Mouse (Mus musculus) liver, embryonic 13.5 days (tissue): ENCODE measurements at regions not wholly inside any gene's neighbourhood (a gene's known extent, or its start where the extent isn't known, plus 50 kb on each side); places are given as distances from the start of the nearest gene placed in this dataset.

Experiments
- ATAC-seq: fragments of 200-750 bp; cut with Nextera tagmentation; 2 replicates; pipeline ENCODE4 v1.8.0; 2017; ENCODE audit warnings: low read depth, mild to moderate bottlenecking, moderate number of reproducible peaks, moderate library complexity
- DNase-seq: peaks from one replicate; pipeline ENCODE4 v3.0.0; 2022
- H3K27ac ChIP-seq: fragments of 300-500 bp; sonication (generic); 2 replicates; pipeline ENCODE4 v1.5.1; 2015; ENCODE audit warnings: moderate library complexity, mild to moderate bottlenecking, inconsistent platforms
- H3K27me3 ChIP-seq: fragments of 300-500 bp; sonication (generic); 2 replicates; pipeline ENCODE4 v1.6.1; 2015; ENCODE audit warnings: mild to moderate bottlenecking, inconsistent platforms
- H3K36me3 ChIP-seq: fragments of 300-500 bp; sonication (generic); 2 replicates; pipeline ENCODE4 v1.6.1; 2015; ENCODE audit warnings: mild to moderate bottlenecking, inconsistent platforms
- H3K4me1 ChIP-seq: fragments of 300-500 bp; sonication (generic); replicated peaks from 2 replicates; pipeline ENCODE4 v1.6.1; 2015; ENCODE audit warnings: inconsistent platforms
- H3K4me2 ChIP-seq: fragments of 300-500 bp; sonication (generic); 2 replicates; pipeline ENCODE4 v1.6.1; 2015; ENCODE audit warnings: inconsistent platforms, mild to moderate bottlenecking, moderate library complexity
- H3K4me3 ChIP-seq: fragments of 300-500 bp; sonication (generic); replicated peaks from 2 replicates; pipeline ENCODE4 v1.5.1; 2015; ENCODE audit warnings: mild to moderate bottlenecking, inconsistent platforms
- H3K9ac ChIP-seq: fragments of 300-500 bp; sonication (generic); 2 replicates; pipeline ENCODE4 v1.6.1; 2015; ENCODE audit warnings: mild to moderate bottlenecking, inconsistent platforms
- H3K9me3 ChIP-seq: fragments of 300-500 bp; sonication (generic); replicated peaks from 2 replicates; pipeline ENCODE4 v1.6.1; 2016; ENCODE audit warnings: inconsistent platforms
- WGBS: fragments of 180-500 bp; shearing (Covaris S2); methylation state at CpG from one replicate; pipeline ENCODE4 v1.1.7; 2015; ENCODE audit not compliant: insufficient replicate concordance; 5-methylcytosine and 5-hydroxymethylcytosine counted together

- DNase-seq (no peak), ATAC-seq (no peak)
- no peaks in the 10 kb centered on the region for H3K4me1 ChIP-seq
- H3K9ac ChIP-seq, result no peak overlapping the region
- no peaks in the 10 kb centered on the region for H3K9me3 ChIP-seq
- no peak overlapping the region for H3K4me2 ChIP-seq
- WGBS, result 73% methylated on average over 6 of the region's 6 CpGs
- no peak overlapping the region for H3K27ac ChIP-seq
- no peak overlapping the region for H3K4me3 ChIP-seq
- peaks cover 3% of the 10 kb centered on the region; the same call in 1 of the 2 replicates for H3K27me3 ChIP-seq
- no peaks in the 10 kb centered on the region for H3K36me3 ChIP-seq
Observed at GRCm38 (mm10) chr6:100517662-100518061, 153.3 kb downstream of the Shq1 start.

- ATAC-seq (no peak), DNase-seq (no peak)
- Histone ChIP-seq H3K4me2 (no peak overlapping the region), H3K4me3 (no peak overlapping the region), H3K9me3 (no peaks in the 10 kb centered on the region), H3K27ac (no peak overlapping the region), H3K4me1 (no peaks in the 10 kb centered on the region), H3K9ac (no peak overlapping the region), H3K27me3 (no peaks in the 10 kb centered on the region), H3K36me3 (no peaks in the 10 kb centered on the region)
- 39% methylated on average over 4 of the region's 4 CpGs for WGBS
Observed at GRCm38 (mm10) chr6:100512676-100513075, 158.3 kb downstream of the Shq1 start.

- Histone ChIP-seq H3K4me3 (no peak overlapping the region), H3K27ac (no peak overlapping the region), H3K36me3 (no peaks in the 10 kb centered on the region), H3K4me1 (no peaks in the 10 kb centered on the region), H3K9ac (no peak overlapping the region), H3K4me2 (no peak overlapping the region), H3K9me3 (no peaks in the 10 kb centered on the region), H3K27me3 (no peaks in the 10 kb centered on the region)
- WGBS, result 39% methylated on average over 4 of the region's 4 CpGs
- no peak for DNase-seq
- ATAC-seq, result no peak
Observed at GRCm38 (mm10) chr6:100510676-100511075, 160.3 kb downstream of the Shq1 start.

DNA sequence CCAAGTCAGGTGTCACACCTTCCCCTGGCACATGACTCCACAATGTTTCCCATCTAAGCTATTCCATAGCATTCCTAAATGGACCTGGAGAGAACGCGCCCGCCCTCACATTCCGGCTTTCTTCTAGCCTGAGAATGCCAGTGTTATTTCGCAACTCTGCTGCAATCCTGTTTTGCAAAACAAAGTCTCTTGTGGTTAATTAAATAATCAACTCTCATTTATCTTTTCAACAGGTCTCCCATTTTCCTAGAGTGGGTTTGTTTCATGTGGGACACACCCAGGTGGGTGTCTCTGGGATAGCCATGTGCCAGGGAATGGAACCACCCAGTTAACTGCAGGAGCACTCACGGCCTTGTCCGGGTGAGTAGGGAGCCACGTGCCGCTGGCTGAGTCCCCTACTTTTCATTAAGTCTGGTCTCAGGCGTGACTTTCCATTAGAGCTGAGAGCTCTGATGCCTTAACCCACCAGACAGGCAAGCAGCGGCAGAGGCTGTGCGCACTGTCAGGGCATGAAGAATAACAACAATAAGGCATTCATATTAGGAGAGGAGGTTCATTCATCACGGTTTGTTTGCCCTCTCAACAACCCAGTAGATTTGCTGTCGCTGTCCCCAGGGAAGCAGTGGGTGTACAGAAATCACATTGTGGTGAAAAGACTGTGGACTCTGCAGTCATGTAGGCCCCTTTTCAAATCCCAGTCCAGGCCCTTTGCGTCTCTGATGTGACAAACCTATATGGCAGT lies 165.3 kb downstream of the Shq1 start:
- H3K9me3 ChIP-seq, result no peaks in the 10 kb centered on the region
- ATAC-seq, result no peak
- H3K4me3 ChIP-seq, result no peak overlapping the region
- no peaks in the 10 kb centered on the region for H3K36me3 ChIP-seq
- no peak overlapping the region for H3K27ac ChIP-seq
- no peak overlapping the region for H3K4me2 ChIP-seq
- no peaks in the 10 kb centered on the region for H3K4me1 ChIP-seq
- 72% methylated on average over 15 of the region's 15 CpGs for WGBS
- no peaks in the 10 kb centered on the region for H3K27me3 ChIP-seq
- no peak overlapping the region for H3K9ac ChIP-seq
- no peak for DNase-seq

DNA sequence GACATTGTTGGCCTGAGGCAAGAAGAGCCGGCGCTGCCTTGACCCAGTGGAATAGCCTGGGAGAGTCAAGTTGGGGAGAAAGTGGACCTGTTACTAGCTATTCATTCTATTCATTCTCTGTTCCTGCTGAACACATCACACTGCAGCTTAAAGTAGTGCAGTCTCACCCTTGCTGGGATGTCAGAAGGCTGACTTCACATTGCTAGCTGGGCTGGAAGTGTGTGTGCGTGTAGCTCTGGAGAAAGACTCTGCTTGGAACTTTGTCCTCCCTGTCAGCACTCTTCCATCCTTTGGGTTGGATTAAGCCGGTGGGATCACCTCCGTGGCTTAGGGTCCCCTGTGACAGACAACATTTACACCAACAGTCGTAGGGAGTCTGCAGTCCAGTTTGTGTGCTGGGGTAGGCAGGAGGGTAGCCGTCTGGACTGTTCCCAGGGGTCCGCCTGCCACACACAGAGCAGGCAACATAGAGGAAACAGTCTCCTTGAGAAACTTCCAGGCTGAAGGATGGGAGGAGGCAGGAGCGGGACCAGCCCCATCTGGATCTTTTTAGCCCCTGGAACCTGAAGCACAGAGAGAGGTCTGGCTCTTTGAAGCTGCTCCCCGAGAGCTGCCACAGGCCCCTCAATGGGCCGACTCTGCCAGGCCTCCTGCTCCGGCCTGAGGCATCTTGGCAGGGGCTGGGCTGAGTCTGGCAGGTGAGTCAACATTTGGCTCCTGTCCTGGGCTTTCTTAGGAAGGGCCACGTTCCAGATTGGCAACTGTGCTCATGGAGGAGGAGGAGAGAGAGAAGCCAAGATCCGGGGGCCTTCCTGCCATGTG lies 167.8 kb downstream of the Shq1 start:
- no peak for DNase-seq
- Histone ChIP-seq H3K27ac (no peak overlapping the region), H3K9me3 (no peaks in the 10 kb centered on the region), H3K4me2 (no peak overlapping the region), H3K4me3 (no peak overlapping the region), H3K4me1 (no peaks in the 10 kb centered on the region), H3K9ac (no peak overlapping the region), H3K36me3 (no peaks in the 10 kb centered on the region), H3K27me3 (no peaks in the 10 kb centered on the region)
- 71% methylated on average over 14 of the region's 14 CpGs for whole genome bisulfite sequencing
- no peak for ATAC-seq

DNA sequence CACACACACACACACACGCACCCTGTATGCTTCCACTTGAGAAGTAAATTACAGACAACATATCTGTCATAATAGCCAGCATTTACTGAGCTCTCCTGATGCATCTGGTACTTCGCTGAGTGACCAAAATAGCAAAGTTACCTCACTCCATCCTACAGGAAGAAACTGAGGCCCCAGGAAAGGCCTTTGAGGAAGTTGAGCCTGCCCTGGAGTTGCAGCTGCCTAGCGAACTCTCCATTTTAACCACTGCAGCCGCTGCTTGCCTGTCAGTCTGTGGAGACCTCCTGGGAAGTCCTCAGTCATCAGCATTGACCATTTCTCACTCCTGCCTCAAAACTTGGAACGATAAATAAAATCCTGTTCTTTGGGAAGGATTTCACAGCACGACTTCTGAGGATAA lies 168.8 kb downstream of the Shq1 start:
- DNase-seq (no peak), ATAC-seq (no peak)
- H3K4me1 ChIP-seq, result no peaks in the 10 kb centered on the region
- no peaks in the 10 kb centered on the region for H3K36me3 ChIP-seq
- no peak overlapping the region for H3K4me3 ChIP-seq
- no peaks in the 10 kb centered on the region for H3K27me3 ChIP-seq
- WGBS, result 17% methylated on average over 6 of the region's 6 CpGs
- H3K4me2 ChIP-seq, result no peak overlapping the region
- H3K27ac ChIP-seq, result no peak overlapping the region
- H3K9me3 ChIP-seq, result no peaks in the 10 kb centered on the region
- no peak overlapping the region for H3K9ac ChIP-seq

- Histone ChIP-seq H3K4me2 (no peak overlapping the region), H3K27ac (no peak overlapping the region), H3K27me3 (no peaks in the 10 kb centered on the region), H3K4me1 (no peaks in the 10 kb centered on the region), H3K36me3 (no peaks in the 10 kb centered on the region), H3K4me3 (no peak overlapping the region), H3K9ac (no peak overlapping the region), H3K9me3 (no peaks in the 10 kb centered on the region)
- DNase-seq (no peak), ATAC-seq (no peak)
- WGBS, result 47% methylated on average over 2 of the region's 2 CpGs
Observed at GRCm38 (mm10) chr6:100500741-100501140, 170.2 kb downstream of the Shq1 start.

DNA sequence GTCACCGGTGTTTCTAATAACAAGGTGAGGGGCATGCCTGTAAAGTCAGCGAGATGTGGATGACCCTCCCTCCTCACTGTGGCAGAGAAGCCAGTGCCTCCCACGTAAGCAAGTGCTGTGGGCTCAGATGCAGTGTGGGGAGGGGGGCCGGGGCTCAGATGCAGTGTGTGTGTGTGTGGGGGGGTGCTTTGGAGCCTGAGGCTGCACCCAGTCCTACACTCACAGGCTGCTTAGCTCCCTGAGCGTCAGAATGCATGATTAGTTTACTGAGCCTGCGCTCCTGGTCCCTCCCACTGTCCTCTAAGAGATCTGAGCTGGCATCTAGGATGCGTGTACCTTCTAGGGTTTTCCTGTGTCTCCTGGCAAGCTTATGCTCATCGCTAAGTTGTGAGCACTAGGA lies 170.9 kb downstream of the Shq1 start:
- Histone ChIP-seq H3K36me3 (no peaks in the 10 kb centered on the region), H3K9me3 (no peaks in the 10 kb centered on the region), H3K4me1 (no peaks in the 10 kb centered on the region), H3K27me3 (no peaks in the 10 kb centered on the region), H3K27ac (no peak overlapping the region), H3K9ac (no peak overlapping the region), H3K4me3 (no peak overlapping the region), H3K4me2 (no peak overlapping the region)
- no peak for DNase-seq
- no peak for ATAC-seq
- WGBS, result 68% methylated on average over 8 of the region's 8 CpGs

DNA sequence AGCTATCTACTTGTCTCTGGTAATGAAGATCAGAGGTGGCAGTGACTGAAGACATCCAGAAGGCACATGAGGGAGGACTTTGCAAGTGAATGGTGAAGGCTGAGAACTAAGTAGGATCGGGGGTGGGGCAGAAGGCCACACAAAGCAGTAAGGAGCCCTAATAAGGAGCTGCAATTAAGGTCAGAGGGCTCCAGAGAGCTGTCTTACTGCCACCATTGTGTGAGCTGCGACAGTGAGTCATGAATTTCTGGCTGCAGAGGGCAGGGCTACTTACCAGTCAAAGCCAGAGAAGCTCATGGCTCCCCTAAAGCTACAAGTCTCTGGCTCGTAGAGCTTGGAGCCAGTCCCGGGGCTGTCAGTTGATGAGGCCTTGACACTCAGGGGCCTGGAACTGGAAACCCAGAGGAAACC lies 172.1 kb downstream of the Shq1 start:
- no peak for ATAC-seq
- DNase-seq, result no peak
- Histone ChIP-seq H3K4me1 (no peaks in the 10 kb centered on the region), H3K4me2 (no peak overlapping the region), H3K27ac (no peak overlapping the region), H3K4me3 (no peak overlapping the region), H3K36me3 (no peaks in the 10 kb centered on the region), H3K9ac (no peak overlapping the region), H3K9me3 (no peaks in the 10 kb centered on the region), H3K27me3 (no peaks in the 10 kb centered on the region)
- 43% methylated on average over 4 of the region's 4 CpGs for WGBS

DNA sequence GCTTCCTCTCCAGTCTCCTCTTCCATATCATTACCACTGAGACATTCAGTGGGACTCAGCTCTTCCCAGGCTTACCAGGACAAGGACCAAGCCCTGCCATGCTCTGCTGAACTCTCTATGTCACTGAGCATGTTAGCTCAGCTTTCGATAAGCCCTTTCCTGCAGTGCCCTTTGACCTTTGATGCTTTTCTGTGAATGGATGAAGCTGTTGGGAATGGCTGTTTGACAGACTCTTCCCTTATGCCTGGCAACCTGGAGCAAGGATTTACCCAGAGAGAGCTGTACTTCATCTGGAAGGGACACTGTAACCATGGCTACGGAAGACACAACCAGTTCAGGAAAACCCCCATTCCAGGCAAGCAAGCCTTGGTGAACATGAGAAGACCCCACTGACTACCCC lies 172.8 kb downstream of the Shq1 start:
- WGBS, result 71% methylated on average over 2 of the region's 2 CpGs
- Histone ChIP-seq H3K4me1 (no peaks in the 10 kb centered on the region), H3K9ac (no peak overlapping the region), H3K27me3 (no peaks in the 10 kb centered on the region), H3K36me3 (no peaks in the 10 kb centered on the region), H3K4me3 (no peak overlapping the region), H3K9me3 (no peaks in the 10 kb centered on the region), H3K4me2 (no peak overlapping the region), H3K27ac (no peak overlapping the region)
- ATAC-seq (no peak), DNase-seq (no peak)

DNA sequence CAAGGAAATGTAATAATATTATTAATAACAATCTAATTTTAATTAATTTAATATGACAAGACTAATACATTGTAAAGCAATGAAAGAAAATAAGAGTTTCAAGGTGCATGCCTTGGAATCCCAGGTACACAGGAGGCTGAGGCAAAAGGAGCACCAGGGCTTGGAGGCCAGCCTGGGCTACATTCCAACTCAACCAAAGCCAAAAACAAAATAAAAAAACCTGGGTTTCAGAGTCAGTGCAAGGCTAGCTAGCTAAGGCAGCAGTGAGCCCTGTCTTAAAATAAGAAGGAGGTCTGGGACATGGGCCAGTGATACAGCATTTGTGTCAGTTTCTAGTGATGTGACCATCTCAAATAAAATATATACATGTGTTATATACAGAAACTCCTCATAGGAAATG lies 174.8 kb downstream of the Shq1 start:
- DNase-seq (no peak), ATAC-seq (no peak)
- no peaks in the 10 kb centered on the region for H3K27me3 ChIP-seq
- no peaks in the 10 kb centered on the region for H3K36me3 ChIP-seq
- no peak overlapping the region for H3K9ac ChIP-seq
- no peaks in the 10 kb centered on the region for H3K9me3 ChIP-seq
- H3K4me3 ChIP-seq, result no peak overlapping the region
- no peak overlapping the region for H3K4me2 ChIP-seq
- no peak overlapping the region for H3K27ac ChIP-seq
- no peaks in the 10 kb centered on the region for H3K4me1 ChIP-seq

- Histone ChIP-seq H3K9ac (no peak overlapping the region), H3K4me3 (no peak overlapping the region), H3K4me2 (no peak overlapping the region), H3K4me1 (no peaks in the 10 kb centered on the region), H3K9me3 (no peaks in the 10 kb centered on the region), H3K27me3 (no peaks in the 10 kb centered on the region), H3K36me3 (no peaks in the 10 kb centered on the region), H3K27ac (no peak overlapping the region)
- DNase-seq, result no peak
- 70% methylated on average over 12 of the region's 12 CpGs for WGBS
- ATAC-seq, result no peak
Observed at GRCm38 (mm10) chr6:100495131-100495530, 175.8 kb downstream of the Shq1 start.
